Mouse (Mus musculus): Measurements from ENCODE around the gene Etv2. TPM values are rescaled to one million over a fixed set of nuclear protein-coding genes. Genes with fewer than 3 reads are reported as not detected.

Etv2 gene
- polyA plus RNA-seq, 1 experiment from 2014 or later: not detected

DNA sequence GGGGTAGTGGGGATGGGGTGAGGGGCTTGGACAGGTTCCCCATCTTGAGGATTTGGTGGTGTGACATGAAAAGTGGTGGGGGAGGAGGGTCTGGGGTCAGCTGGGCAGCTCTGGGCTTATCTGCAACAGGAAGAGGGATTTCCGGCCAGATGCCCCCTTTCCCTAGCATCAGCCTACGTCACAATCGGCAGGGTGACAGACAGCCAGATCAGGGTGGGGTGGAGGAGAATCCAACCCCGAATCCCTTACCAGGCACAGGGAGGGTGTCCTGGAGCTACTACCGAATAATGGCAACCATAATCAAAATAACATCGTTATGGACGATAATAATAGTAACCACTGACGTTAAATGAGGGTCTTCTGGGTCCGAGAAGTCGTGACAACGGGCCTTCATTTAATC, 743 bp upstream of the Etv2 start:
- Histone ChIP-seq H3K4me1 (peaks cover 20% of the 10 kb centered on the region), H3K36me3 (peaks cover 10% of the 10 kb centered on the region), H3K9me3 (replicated peaks) (no peaks in the 10 kb centered on the region), H3K4me2 (replicated peaks) (no peak overlapping the region), H3K4me3 (replicated peaks) (no peak overlapping the region), H3K27me3 (peaks cover 56% of the 10 kb centered on the region), H3K27ac (replicated peaks) (no peak overlapping the region), H3K9ac (no peak overlapping the region)
- WGBS: 20% methylated on average over 11 of the region's 11 CpGs
- no peak for ATAC-seq (ENCODE audit: insufficient number of reproducible peaks, low FRiP score, low TSS enrichment, low read depth)

DNA sequence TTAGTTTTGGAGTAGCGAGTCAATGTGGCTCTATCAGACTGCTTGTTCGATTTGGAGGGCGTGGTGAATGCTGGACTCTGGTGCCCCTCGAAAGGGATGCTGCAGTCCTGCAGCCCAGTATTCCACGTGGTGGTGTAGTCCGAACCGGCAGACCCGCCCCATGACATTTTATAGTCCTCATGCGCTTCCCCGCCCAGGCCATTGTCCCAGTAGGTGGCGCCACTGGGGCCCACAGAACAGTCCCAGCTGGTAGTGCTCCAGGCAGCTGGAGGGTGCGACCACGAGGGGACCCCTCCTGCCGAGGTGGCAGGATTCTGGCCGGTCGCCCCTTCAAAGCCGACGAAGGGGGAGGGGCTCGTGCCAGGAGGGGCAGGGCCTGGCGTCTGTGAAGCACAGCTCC, 1.0 kb downstream of the Etv2 start:
- no peak for ATAC-seq (ENCODE audit: insufficient number of reproducible peaks, low FRiP score, low TSS enrichment, low read depth)
- WGBS: under 1% methylated on average over 20 of the region's 20 CpGs

DNA sequence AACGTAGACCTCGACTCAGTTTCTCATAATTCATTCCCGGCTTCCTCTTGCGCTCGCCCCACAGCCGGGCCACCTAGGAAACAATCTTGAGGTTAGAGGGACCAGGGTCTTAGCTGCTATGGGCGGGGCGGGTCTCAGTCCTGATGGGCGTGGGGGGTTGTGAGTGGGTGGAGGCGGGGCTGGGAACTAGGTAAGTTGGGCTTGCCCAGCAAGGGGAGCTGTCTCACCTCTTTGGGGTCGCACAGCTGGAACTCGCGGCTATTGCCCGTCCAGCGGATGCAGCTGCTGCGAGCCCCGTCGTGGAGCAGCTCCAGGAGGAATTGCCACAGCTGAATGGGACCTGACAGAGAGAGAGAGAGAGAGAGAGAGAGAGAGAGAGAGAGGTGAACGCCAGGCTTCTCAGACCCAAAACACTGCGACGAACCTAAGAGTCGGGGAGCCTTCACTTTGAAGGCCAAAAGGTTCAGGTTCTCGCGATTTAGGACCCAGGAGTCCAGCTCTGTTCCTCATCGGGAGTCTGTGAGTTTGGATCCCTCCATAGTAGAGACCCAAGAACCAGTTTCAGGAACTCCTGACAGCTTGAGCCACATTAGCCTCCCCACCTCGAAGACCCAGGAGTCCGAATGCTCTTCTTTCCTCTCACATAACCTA, 1.8 kb downstream of the Etv2 start:
- H3K4me2 ChIP-seq (replicated peaks): no peak overlapping the region
- H3K4me3 ChIP-seq (replicated peaks): peak overlapping the region; percentile 3; the same call in 1 of the 2 replicates
- WGBS: 4% methylated on average over 27 of the region's 27 CpGs
- no peak overlapping the region for H3K9ac ChIP-seq
- H3K27ac ChIP-seq (replicated peaks): no peak overlapping the region
- no peaks in the 10 kb centered on the region for H3K36me3 ChIP-seq
- peaks cover 20% of the 10 kb centered on the region for H3K4me1 ChIP-seq
- ATAC-seq (ENCODE audit: insufficient number of reproducible peaks, low FRiP score, low TSS enrichment, low read depth): no peak
- H3K9me3 ChIP-seq (replicated peaks): no peaks in the 10 kb centered on the region
- H3K27me3 ChIP-seq: peaks cover 70% of the 10 kb centered on the region

More for the DNA sequence above, 1.0 kb downstream of the Etv2 start:
- Histone ChIP-seq H3K9me3 (replicated peaks) (no peaks in the 10 kb centered on the region), H3K9ac (no peak overlapping the region), H3K27me3 (peaks cover 65% of the 10 kb centered on the region), H3K4me1 (peaks cover 20% of the 10 kb centered on the region), H3K36me3 (no peaks in the 10 kb centered on the region), H3K4me3 (replicated peaks) (peak overlapping the region; percentile 7; the same call in 1 of the 2 replicates), H3K27ac (replicated peaks) (no peak overlapping the region), H3K4me2 (replicated peaks) (peak overlapping the region; percentile 23)

GRCm38 (mm10) chr7:30629013-30629412, 6.6 kb downstream of the Etv2 start:
- Histone ChIP-seq H3K27ac (replicated peaks) (no peak overlapping the region), H3K9me3 (replicated peaks) (no peaks in the 10 kb centered on the region), H3K27me3 (peaks cover 38% of the 10 kb centered on the region), H3K9ac (no peak overlapping the region), H3K4me1 (peaks cover 16% of the 10 kb centered on the region), H3K4me3 (replicated peaks) (no peak overlapping the region), H3K4me2 (replicated peaks) (no peak overlapping the region), H3K36me3 (0 out of 2 replicates have a peak, but pooled peaks cover 6% of the 10 kb centered on the region)
- ATAC-seq (ENCODE audit: insufficient number of reproducible peaks, low FRiP score, low TSS enrichment, low read depth): no peak

DNA sequence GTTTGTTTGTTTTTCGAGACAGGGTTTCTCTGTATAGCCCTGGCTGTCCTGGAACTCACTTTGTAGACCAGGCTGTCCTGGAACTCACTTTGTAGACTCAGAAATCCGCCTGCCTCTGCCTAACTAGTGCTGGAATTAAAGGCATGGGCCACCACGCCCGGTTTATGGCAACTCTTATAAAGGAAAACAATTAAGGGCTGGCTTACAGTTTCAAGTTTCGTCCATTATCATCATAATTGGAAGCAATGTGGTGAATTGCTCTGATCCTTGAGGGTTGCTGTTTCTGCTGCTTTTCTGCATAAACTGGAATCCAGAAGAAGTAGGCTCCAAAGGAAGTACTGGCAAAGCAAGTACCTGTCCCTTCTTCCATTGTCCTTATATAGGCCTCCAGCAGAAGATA, 9.0 kb downstream of the Etv2 start:
- no peak overlapping the region for H3K27ac ChIP-seq (replicated peaks)
- no peak overlapping the region for H3K4me2 ChIP-seq (replicated peaks)
- peaks cover 11% of the 10 kb centered on the region for H3K4me1 ChIP-seq
- no peak for ATAC-seq (ENCODE audit: insufficient number of reproducible peaks, low FRiP score, low TSS enrichment, low read depth)
- H3K9ac ChIP-seq: no peak overlapping the region
- WGBS: 79% methylated on average over 5 of the region's 5 CpGs
- no peaks in the 10 kb centered on the region for H3K9me3 ChIP-seq (replicated peaks)
- no peak overlapping the region for H3K4me3 ChIP-seq (replicated peaks)
- H3K36me3 ChIP-seq: peaks cover 29% of the 10 kb centered on the region
- peaks cover 16% of the 10 kb centered on the region for H3K27me3 ChIP-seq

DNA sequence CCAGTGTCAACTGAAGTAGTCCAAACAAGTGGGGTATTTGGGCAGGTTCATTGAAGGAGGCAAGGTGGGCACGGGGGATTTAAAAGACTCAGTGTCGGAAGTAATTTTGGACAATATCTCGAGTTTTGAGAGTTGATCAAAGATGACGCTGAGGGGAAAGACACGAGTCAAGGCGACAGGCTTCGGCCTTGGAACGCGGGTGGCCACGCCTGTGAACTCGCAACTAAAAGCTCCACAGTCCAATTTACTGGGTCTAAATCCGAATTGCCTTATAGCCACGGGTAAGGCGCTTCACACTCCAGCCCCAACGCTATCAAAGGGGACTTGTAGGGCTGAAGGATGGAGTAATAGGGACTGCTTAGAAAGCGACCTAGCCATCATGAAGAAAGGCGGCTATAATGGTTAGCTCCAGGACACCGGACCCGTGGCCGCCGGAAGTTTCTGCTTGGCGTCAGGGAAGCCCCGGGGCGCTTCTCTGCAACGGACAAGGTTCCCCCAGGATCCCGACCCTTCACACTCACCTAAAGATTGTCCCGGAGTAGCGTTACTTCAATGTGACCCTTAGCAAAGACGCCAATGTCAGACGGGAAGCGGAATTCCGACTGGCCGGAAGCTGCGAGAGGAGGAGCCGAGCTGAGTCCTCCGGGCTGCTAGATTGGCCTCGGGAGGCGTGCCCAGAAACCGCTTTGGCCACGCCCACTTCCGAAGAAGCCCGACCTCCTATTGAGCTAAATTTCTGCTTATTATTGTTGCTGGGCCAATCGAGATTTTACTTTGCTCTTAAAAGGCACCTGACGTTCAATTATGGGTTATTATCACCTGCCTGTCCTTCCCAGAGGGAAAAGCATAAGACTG, 9.9 kb downstream of the Etv2 start, which contains the start of gene Cox6b1:
Gene Cox6b1 (minus strand): TSS at position 622 of the 855 bp plus-strand sequence.
- 2% methylated on average over 44 of the region's 44 CpGs for WGBS
- Histone ChIP-seq H3K4me3 (replicated peaks) (peak within 1 kb of the TSS; percentile 77), H3K36me3 (peaks cover 36% of the 10 kb centered on the region), H3K4me1 (peaks cover 11% of the 10 kb centered on the region), H3K4me2 (replicated peaks) (peak within 1 kb of the TSS; percentile 77), H3K9me3 (replicated peaks) (no peaks in the 10 kb centered on the region), H3K9ac (peak within 1 kb of the TSS; percentile 74), H3K27me3 (peaks cover 9% of the 10 kb centered on the region), H3K27ac (replicated peaks) (peak within 1 kb of the TSS; percentile 61)
- peak; percentile 93 for ATAC-seq (ENCODE audit: insufficient number of reproducible peaks, low FRiP score, low TSS enrichment, low read depth)

DNA sequence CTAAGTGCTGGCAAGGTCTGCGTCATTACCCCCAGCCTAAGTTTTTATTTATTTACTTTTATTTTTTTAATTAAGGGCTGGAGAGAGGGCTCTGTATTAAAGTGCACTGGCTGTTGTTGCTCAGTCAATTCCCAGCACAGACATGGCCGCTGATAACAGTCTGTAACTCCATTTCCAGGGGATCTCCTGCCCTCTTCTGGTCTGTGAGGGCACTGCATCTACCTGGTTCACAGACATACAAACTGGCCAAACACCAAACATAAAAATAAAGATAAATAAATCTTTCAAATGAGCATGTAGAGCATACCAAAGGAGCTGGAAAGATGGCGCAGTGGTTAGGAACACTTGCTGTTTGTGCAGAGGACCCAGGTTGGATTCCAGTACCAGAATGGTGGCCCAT, 16.4 kb downstream of the Etv2 start:
- H3K27me3 ChIP-seq: no peaks in the 10 kb centered on the region
- H3K36me3 ChIP-seq: peaks cover 78% of the 10 kb centered on the region
- H3K4me3 ChIP-seq (replicated peaks): no peak overlapping the region
- H3K9ac ChIP-seq: no peak overlapping the region
- H3K4me1 ChIP-seq: no peaks in the 10 kb centered on the region
- H3K9me3 ChIP-seq (replicated peaks): no peaks in the 10 kb centered on the region
- no peak overlapping the region for H3K4me2 ChIP-seq (replicated peaks)
- ATAC-seq (ENCODE audit: insufficient number of reproducible peaks, low FRiP score, low TSS enrichment, low read depth): no peak
- WGBS: 88% methylated on average over 3 of the region's 3 CpGs
- H3K27ac ChIP-seq (replicated peaks): no peak overlapping the region

DNA sequence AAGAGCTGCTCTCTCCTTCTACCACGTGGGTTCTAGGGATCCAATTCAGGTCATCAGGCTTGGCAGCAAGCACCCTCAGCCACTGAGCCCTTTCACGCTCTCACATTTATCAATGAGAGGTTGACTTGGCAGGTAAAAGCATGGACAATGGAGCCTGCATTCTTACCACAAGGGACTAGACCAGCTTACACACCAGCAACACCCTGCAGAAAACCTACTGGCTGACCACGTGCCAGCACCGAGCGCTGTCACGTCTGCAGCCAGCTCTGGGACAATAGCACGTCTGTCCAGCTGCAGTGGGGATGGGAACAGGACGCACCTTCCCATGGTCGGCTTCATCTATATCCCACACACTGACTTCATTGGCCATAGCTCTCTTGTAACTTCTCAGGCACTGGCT, 17.0 kb downstream of the Etv2 start:
- 98% methylated on average over 9 of the region's 9 CpGs for WGBS
- Histone ChIP-seq H3K27ac (replicated peaks) (no peak overlapping the region), H3K4me3 (replicated peaks) (no peak overlapping the region), H3K36me3 (peaks cover 74% of the 10 kb centered on the region), H3K9me3 (replicated peaks) (no peaks in the 10 kb centered on the region), H3K4me1 (no peaks in the 10 kb centered on the region), H3K27me3 (no peaks in the 10 kb centered on the region), H3K4me2 (replicated peaks) (no peak overlapping the region), H3K9ac (no peak overlapping the region; the same call in 1 of the 2 replicates)
- ATAC-seq (ENCODE audit: insufficient number of reproducible peaks, low FRiP score, low TSS enrichment, low read depth): no peak

DNA sequence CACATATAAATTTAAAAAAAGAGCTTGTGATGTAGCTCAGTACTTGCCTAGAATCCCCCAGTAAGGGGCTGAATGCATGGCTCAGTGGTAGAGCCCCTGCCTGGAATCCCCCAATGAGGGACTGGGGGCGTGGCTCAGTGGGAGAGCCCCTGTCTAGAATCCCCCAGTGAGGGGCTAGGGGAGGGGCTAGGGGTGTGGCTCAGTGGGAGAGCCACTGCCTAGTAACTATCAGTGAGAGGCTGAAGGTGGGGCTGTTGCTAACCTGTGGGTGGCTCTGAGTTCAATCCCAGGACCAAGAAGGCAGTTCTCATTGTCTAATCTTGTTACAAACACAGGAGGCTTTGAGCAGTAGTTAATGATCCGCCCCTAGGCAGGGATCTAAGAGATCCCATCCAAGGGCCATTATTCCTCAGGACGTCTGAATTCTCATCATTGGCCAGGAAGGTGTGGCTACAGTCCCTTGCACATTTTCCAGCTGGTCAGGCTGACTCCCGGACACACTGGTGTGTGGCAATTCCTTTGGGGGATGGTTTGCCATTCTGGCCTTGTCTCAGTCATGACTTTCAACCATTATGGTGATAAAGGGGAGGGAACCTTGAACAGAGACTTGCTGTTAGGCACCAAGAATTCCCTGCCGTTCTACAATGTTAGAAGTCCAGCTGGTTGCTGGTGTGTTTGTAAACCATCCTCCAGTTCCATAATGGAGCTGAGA, 20.4 kb downstream of the Etv2 start:
- 57% methylated on average over 5 of the region's 5 CpGs for WGBS

DNA sequence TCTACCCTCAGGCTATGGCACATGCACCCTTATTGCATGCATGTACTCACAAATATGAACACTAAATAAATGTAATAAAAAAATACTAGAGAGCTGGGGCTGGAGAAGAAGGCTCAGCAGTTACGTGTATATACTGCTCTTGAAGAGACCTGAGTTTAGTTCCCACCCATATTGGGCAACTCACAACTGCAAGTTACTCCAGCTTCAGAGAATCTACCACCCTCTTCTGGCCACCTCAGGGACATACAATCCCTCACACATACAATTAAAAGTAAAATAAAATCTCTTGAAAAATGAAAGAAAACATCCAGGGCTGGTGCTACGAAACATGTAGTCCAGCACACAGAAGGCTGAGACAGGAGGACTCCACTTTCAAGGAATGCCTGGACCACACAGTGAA, 21.2 kb downstream of the Etv2 start:
- no peaks in the 10 kb centered on the region for H3K27me3 ChIP-seq
- no peaks in the 10 kb centered on the region for H3K4me1 ChIP-seq
- H3K9ac ChIP-seq: no peak overlapping the region
- H3K4me2 ChIP-seq (replicated peaks): no peak overlapping the region
- no peak overlapping the region for H3K27ac ChIP-seq (replicated peaks)
- H3K9me3 ChIP-seq (replicated peaks): no peaks in the 10 kb centered on the region
- ATAC-seq (ENCODE audit: insufficient number of reproducible peaks, low FRiP score, low TSS enrichment, low read depth): no peak
- 68% methylated on average over 2 of the region's 2 CpGs for WGBS
- H3K4me3 ChIP-seq (replicated peaks): no peak overlapping the region
- peaks cover 45% of the 10 kb centered on the region for H3K36me3 ChIP-seq

More for the DNA sequence above, 20.4 kb downstream of the Etv2 start:
- no peak overlapping the region for H3K9ac ChIP-seq
- peaks cover 48% of the 10 kb centered on the region for H3K36me3 ChIP-seq
- no peak overlapping the region for H3K27ac ChIP-seq (replicated peaks)
- H3K4me2 ChIP-seq (replicated peaks): no peak overlapping the region
- no peak for ATAC-seq (ENCODE audit: insufficient number of reproducible peaks, low FRiP score, low TSS enrichment, low read depth)
- H3K4me3 ChIP-seq (replicated peaks): no peak overlapping the region
- H3K9me3 ChIP-seq (replicated peaks): no peaks in the 10 kb centered on the region
- H3K27me3 ChIP-seq: no peaks in the 10 kb centered on the region
- no peaks in the 10 kb centered on the region for H3K4me1 ChIP-seq

- no peaks in the 10 kb centered on the region for H3K9me3 ChIP-seq (replicated peaks)
- peaks cover 37% of the 10 kb centered on the region for H3K36me3 ChIP-seq
- no peaks in the 10 kb centered on the region for H3K27me3 ChIP-seq
- WGBS: 25% methylated on average over 14 of the region's 14 CpGs
- no peak overlapping the region for H3K27ac ChIP-seq (replicated peaks)
- no peak overlapping the region for H3K4me2 ChIP-seq (replicated peaks)
- no peak; the same call in 1 of the 2 replicates for ATAC-seq (ENCODE audit: insufficient number of reproducible peaks, low FRiP score, low TSS enrichment, low read depth)
- H3K4me3 ChIP-seq (replicated peaks): no peak overlapping the region
- H3K9ac ChIP-seq: no peak overlapping the region
- H3K4me1 ChIP-seq: no peaks in the 10 kb centered on the region
These were observed 22.0 kb downstream of the Etv2 start for GRCm38 (mm10) chr7:30613529-30614112.
